Mouse (Mus musculus): ENCODE measurements at regions not wholly inside any gene's neighbourhood (a gene's known extent, or its start where the extent isn't known, plus 50 kb on each side); places are given as distances from the start of the nearest gene placed in this dataset.

DNA sequence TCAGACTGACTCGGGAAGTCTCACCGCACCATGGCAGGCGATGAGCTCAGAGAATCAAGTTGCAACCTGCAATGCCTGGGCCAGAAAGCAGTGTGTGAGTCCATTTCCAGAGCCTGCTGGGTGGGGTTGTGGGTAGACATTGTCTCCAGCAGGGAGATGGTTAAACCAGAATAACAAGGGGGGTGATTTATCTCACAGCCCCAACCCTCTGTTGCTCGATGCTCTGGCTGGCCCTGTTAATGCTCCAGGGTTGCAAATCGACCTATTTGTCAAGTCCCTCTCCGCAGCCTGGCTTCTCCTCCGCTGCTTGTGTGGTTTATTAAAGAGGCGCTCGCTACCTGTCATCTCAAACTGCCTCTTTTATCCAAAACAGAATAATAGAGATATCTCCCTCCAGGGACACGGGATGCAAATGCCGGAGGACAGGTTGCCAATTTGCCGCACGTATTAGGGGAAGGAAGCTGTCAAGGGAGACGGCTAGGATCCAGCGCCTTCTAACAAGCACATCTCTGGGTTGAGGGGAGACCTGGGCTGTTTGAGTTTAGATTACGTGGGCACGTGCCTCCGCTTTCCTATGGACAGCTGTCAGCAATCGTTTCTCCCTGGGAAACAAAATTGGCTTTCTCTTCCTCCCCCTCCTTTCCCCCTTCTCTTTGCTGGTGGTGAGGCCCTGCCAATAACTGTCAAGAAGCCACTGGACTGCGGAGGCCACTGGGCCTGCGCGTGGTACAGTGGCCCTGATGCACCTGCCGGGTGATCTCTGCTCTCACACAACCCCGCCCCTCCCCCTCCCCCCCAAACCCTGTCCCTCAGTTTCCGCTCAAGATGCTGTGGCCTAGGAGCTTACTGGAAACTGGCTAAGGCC lies 57.4 kb upstream of the Pitx1 start:
- no peak for DNase-seq (ENCODE audit: low spot score)

DNA sequence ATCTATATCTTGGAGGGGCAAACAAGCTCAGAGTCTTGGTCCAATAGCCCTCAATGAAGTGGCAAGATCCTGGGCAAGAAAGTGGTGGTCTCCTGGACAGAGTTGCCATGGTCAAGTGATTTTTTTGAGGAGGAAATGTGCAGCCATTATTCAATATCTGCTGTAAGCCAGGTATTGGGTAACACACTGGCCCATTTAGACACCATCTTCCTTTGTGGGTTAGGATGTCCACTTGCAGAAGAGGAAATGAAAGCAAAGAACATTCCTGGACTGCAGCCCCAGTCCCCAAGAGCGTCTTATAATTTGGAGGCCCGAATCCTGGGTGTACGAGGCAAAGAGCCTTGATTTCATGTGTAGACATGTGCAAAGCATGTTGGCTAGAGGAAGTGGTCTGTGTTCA lies 56.3 kb upstream of the Pitx1 start:
- DNase-seq (ENCODE audit: low spot score): no peak

- DNase-seq (ENCODE audit: low spot score): no peak
Measured at GRCm38 (mm10) chr13:55887099-55887736, 51.2 kb upstream of the Pitx1 start.
